Mouse (Mus musculus) heart, postnatal 14 days (tissue): Measurements from ENCODE around the gene Pex5. TPM values are rescaled to one million over a fixed set of nuclear protein-coding genes. Genes with fewer than 3 reads are reported as not detected.

ENCODE experiments used
- DNase-seq, 2 experiments: peaks; one replicate each; pipeline ENCODE4 v3.0.0; 2021 to 2022
- intact Hi-C: fragments of 180-260 bp; cut with DNase I; formaldehyde crosslinking; loops from one replicate; pipeline ENCODE4 v1.15.1; 2025
- total RNA-seq, 2 experiments: library from RNA; stranded (reverse); gene quantifications; 2 replicates each; pipeline ENCODE4 v1.2.3; 2021

Pex5 gene
- total RNA-seq, 2 experiments from 2014 or later, result 26.9 to 27.4 TPM

DNA sequence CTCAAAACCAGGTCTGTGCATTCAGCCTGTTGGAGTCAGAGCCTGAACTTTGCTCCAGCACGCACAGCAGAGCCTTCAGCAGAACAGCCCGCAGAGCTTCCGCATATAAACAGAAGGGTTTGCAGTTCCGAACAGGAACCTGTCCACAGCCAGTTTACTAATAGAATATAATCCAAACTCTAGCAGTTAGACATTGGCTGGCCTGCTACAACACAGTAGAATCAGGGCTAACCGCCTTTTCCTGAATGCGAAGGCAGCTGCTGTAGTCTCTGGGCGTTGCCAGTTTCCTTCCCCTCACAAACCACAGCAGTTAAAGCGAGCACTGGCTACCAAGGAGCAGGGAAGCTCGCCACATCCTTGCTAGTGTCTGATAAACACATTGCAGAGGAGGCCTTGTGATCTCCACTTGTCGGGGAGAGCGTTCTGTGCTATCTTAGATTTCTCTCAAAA lies 39.4 kb downstream of the Pex5 start:
- intact Hi-C loops, result no loop called here

DNA sequence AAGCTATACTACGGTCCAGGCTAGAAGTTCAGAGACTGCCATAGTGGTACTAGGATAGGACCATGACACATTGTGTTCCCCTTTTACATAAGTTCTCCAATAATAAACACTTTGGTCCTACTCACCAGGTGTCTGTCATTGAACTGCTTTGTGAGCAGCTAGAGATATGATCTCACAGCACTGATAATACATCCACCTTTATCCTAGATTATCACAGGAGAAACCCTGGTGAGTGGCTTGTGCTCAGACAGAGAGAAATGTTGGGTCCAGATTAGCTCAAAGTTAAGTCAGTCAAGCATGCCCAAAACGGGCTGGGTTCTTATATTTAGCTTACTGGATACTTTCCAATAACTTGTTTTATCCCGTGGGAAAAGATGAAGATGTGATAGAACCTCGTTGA lies 40.2 kb downstream of the Pex5 start:
- intact Hi-C loops, result no loop called here

More for the DNA sequence above, 39.4 kb downstream of the Pex5 start:
- DNase-seq, result peak; percentile 31 to 34

DNA sequence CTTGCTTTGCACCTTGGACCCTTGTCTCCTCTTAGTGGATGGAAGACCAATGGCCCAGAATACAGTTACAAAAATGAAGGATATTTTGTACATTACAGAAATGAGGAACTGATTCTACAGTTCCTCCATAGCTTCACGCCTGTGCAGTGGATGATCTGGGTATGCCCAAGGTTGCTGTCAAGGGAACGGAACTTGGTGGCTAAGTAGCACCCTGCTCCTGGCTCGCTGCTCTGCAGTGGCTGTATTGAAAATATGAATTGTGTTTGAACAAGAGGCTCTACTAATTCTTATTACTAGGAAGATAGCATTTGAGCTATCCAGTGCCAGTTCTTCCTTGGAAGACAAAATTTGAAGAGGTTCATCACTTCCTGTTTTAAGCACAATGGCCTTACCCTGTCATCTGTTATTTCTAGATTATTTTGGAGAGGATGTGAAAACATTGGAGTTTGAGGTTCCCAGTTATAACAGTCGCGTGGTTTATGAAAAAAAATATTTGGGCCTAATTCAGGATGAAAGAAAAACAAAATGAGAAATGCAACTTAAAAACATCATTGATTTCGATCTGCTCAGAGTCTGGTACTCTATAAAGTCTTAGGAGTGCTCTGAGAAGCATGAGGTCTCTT lies 41.2 kb downstream of the Pex5 start:
- intact Hi-C loops, result no loop called here
- no peak for DNase-seq

More for the DNA sequence above, 40.2 kb downstream of the Pex5 start:
- DNase-seq, result no peak

DNA sequence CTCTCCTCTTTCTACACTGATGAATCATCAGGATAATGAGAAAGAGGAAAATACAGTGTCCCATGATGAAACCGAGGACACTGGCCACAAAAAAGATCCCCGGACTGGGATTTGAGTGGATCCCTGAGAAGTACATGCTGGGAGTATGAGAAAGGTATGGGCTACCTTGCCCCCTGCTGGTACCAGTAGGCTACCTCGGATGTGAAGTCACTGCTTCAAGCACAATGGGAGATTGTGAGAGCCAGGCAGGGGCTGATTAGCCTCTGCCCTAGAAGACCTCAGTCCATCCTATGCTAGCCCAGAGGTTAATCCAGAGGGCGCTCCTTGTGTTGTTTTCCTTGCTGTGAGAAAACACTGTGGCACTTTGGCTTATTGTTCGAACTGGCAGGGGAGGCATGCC lies 50.5 kb downstream of the Pex5 start:
- DNase-seq, result no peak
- intact Hi-C loops, result no loop called here

DNA sequence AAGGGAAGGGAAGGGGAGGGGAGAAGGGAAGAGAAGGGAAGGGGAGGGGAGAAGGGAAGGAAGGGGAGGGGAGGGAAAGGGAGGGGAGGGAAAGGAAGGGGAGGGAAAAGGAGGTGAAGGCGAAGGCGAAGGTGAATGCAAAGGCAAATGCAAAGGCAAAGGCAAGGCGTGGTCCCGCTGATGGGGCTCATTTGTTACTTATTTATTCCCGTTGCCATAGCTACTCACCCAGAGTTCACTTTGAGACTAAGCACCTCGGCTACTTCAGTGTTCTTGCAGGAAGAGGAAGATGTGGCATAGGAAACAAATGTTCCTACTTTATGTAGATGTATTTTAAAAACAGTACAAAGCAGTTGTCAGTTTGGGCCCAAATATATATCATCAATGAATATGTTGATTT lies 54.3 kb downstream of the Pex5 start:
- intact Hi-C loops, result no loop called here
- DNase-seq, result no peak

DNA sequence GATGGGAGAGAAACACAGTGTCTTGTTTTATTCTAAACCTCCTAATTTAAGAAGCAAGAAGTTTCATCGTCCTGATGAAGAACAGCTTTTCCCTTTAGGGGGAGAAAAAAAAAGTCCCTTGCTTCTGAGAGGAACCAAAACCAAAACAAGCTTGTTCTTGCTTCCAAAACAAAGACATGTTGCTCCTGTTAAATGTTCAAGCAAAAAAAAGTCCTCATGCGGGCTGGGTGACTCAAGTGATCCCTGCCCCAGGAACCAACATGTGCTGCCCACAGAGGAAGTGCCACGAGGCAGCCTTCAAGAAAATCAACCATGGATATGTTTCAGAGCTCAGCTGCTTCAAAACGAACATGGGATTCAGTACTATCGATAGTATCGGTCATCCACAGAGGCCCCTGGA lies 55.9 kb downstream of the Pex5 start:
- intact Hi-C loops, result no loop called here
- DNase-seq, result no peak

DNA sequence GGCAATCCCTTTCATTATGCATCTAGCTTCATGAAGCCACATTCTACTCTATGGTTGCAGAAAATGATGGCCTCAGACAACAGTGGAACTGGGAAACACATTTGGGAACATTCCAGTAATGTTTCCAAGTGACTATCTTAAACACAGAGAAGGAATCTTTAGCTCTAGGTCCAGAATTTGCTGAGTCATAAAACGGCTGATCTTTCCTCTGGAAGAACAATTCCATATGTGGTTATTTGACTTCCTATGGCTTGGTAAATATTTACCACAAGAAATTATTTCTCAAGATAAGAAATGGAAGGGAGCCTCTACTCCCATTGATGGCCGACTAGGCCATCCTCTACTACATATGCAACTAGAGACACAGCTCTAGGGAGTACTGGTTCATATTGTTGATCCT lies 61.6 kb downstream of the Pex5 start:
- no peak for DNase-seq
- intact Hi-C loops, result no loop called here

Other genes with a start within 250 kb of the Pex5 start
- not detected for gene Vmn2r27, start 183.2 kb downstream of the Pex5 start, total RNA-seq
- gene Cd163, start 110.4 kb downstream of the Pex5 start, total RNA-seq, result 10 to 100 TPM; 15.2 to 16.8 TPM
- 1 to 10 TPM in 1 of 2 experiments, under 1 TPM in 1; 0.24 to 1.5 TPM for gene Clstn3, start 49.7 kb upstream of the Pex5 start, total RNA-seq
- gene C1rl, start 78.0 kb upstream of the Pex5 start, total RNA-seq, result 1 to 10 TPM in 1 of 2 experiments, under 1 TPM in 1; 0.90 to 1.1 TPM
- gene C1ra, start 97.3 kb upstream of the Pex5 start, total RNA-seq, result 10 to 100 TPM in 1 of 2 experiments, 1 to 10 TPM in 1; 8.8 to 10.8 TPM
- gene C1s1, start 127.3 kb upstream of the Pex5 start, total RNA-seq, result 10 to 100 TPM; 25.3 to 25.6 TPM
- gene C1rb, start 155.2 kb upstream of the Pex5 start, total RNA-seq, result 1 to 10 TPM; 1.1 to 1.5 TPM
- gene C1s2, start 221.0 kb upstream of the Pex5 start, total RNA-seq, result under 1 TPM; 0.41 to 0.65 TPM
- 10 to 100 TPM; 54.0 to 56.7 TPM for gene Lpcat3, start 248.0 kb upstream of the Pex5 start, total RNA-seq